Mouse (Mus musculus) G1E (cell line): Measurements from ENCODE around the gene Sik3.

Source experiments
- CTCF ChIP-seq: IDR thresholded peaks from 2 replicates; pipeline ENCODE4 v1.5.1; 2012; ENCODE audit warnings: low read depth, low read length, inconsistent platforms, mixed read lengths
- GATA1 ChIP-seq: IDR thresholded peaks from 2 replicates; pipeline ENCODE4 v1.6.1; 2012; ENCODE audit warnings: borderline replicate concordance, low read length, inconsistent platforms, mixed read lengths
- GATA2 ChIP-seq: IDR thresholded peaks from 2 replicates; pipeline ENCODE4 v1.6.1; 2012; ENCODE audit warnings: low read depth, low read length, inconsistent platforms, borderline replicate concordance
- POLR2AphosphoS5 ChIP-seq: IDR thresholded peaks from 2 replicates; pipeline ENCODE4 v1.6.1; 2012; ENCODE audit warnings: low read depth, low read length, inconsistent platforms; ENCODE audit not compliant: insufficient replicate concordance
- TAL1 ChIP-seq: conservative IDR thresholded peaks from 2 replicates; pipeline ENCODE4 v1.6.1; 2012; ENCODE audit warnings: low read depth, low read length, inconsistent platforms, mixed read lengths

GRCm38 (mm10) chr9:46206834-46207500 lies 194.3 kb downstream of the Sik3 start:
- TF ChIP-seq CTCF (no peak), TAL1 (peak; percentile 73), GATA1 (no peak), POLR2AphosphoS5 (no peak), GATA2 (no peak)
